Mouse (Mus musculus) right cerebral cortex, postnatal 14 days (tissue): Measurements from ENCODE around the gene Ythdc1.
A peak's percentile ranks its signal among the peaks of the same experiment; 100 is the strongest.
"Not testable (repeated sequence)": the region's sequence is repeated elsewhere in the genome, so short reads cannot be mapped to it uniquely, and the experiment has no call there.

Experiments used
- DNase-seq: peaks from one replicate; pipeline ENCODE4 v3.0.0; 2022

Gene Ythdc1

GRCm38 (mm10) chr5:86803962-86804940 is at the start of gene Ythdc1:
TSS of gene Ythdc1 (plus strand) at chr5:86804221.
- peak; percentile 93 for DNase-seq

GRCm38 (mm10) chr5:86769015-86769658 is 34.9 kb upstream of the Ythdc1 start:
- no peak for DNase-seq

- no peak for DNase-seq
Observed at GRCm38 (mm10) chr5:86771010-86771409, 33.0 kb upstream of the Ythdc1 start.

GRCm38 (mm10) chr5:86776941-86777340 is 27.1 kb upstream of the Ythdc1 start:
- no peak for DNase-seq

GRCm38 (mm10) chr5:86778471-86778870 is 25.6 kb upstream of the Ythdc1 start:
- no peak for DNase-seq

- DNase-seq, result no peak
Observed at GRCm38 (mm10) chr5:86783059-86783458, 21.0 kb upstream of the Ythdc1 start.

GRCm38 (mm10) chr5:86784205-86784604 is 19.8 kb upstream of the Ythdc1 start:
- no peak for DNase-seq

GRCm38 (mm10) chr5:86786798-86787197 is 17.2 kb upstream of the Ythdc1 start:
- DNase-seq, result no peak

GRCm38 (mm10) chr5:86789954-86790353 is 14.1 kb upstream of the Ythdc1 start:
- no peak for DNase-seq

- DNase-seq, result no peak
Observed at GRCm38 (mm10) chr5:86792249-86792648, 11.8 kb upstream of the Ythdc1 start.

GRCm38 (mm10) chr5:86792807-86793206 is 11.2 kb upstream of the Ythdc1 start:
- no peak for DNase-seq

- no peak for DNase-seq
Observed at GRCm38 (mm10) chr5:86816795-86817194, 12.8 kb downstream of the Ythdc1 start.

- not testable (repeated sequence) for DNase-seq
Observed at GRCm38 (mm10) chr5:86836378-86836777, 32.4 kb downstream of the Ythdc1 start.

- no peak for DNase-seq
Observed at GRCm38 (mm10) chr5:86838110-86838509, 34.1 kb downstream of the Ythdc1 start.

GRCm38 (mm10) chr5:86839472-86839871 is 35.5 kb downstream of the Ythdc1 start:
- DNase-seq, result no peak

GRCm38 (mm10) chr5:86840207-86840606 is 36.2 kb downstream of the Ythdc1 start:
- DNase-seq, result no peak

GRCm38 (mm10) chr5:86841261-86841660 is 37.2 kb downstream of the Ythdc1 start:
- DNase-seq, result not testable (repeated sequence)

GRCm38 (mm10) chr5:86850104-86850503 is 46.1 kb downstream of the Ythdc1 start:
- DNase-seq, result no peak

GRCm38 (mm10) chr5:86851658-86852057 is 47.6 kb downstream of the Ythdc1 start:
- no peak for DNase-seq

- not testable (repeated sequence) for DNase-seq
Observed at GRCm38 (mm10) chr5:86856505-86856904, 52.5 kb downstream of the Ythdc1 start.

GRCm38 (mm10) chr5:86857682-86858081 is 53.7 kb downstream of the Ythdc1 start:
- DNase-seq, result no peak

- DNase-seq, result no peak
Observed at GRCm38 (mm10) chr5:86858336-86858735, 54.3 kb downstream of the Ythdc1 start.

- no peak for DNase-seq
Observed at GRCm38 (mm10) chr5:86871877-86872276, 67.9 kb downstream of the Ythdc1 start.
